In genomic region chr4:13077374-13078100, GRCm38 (mm10) we compare ENCODE assay signal across 13 mouse cellular contexts.
"Had no signal": no experiment of that assay in that cellular context is flagged by ENCODE, and none has a peak within 500 bp of the region (broad histone marks: within the 10 kb centered on the region; RNA-seq: fewer than 3 reads in every experiment).

No protein-coding gene starts in this region.

- H3K27me3 ChIP-seq: kidney, embryonic 15.5 days; limb, embryonic 13.5 days; midbrain, embryonic 13.5 days; neural tube, embryonic 15.5 days had no signal

- H3K36me3 ChIP-seq: kidney, embryonic 15.5 days; limb, embryonic 13.5 days; midbrain, embryonic 13.5 days; neural tube, embryonic 15.5 days had no signal

- H3K4me3 ChIP-seq: kidney, embryonic 15.5 days; limb, embryonic 13.5 days; midbrain, embryonic 13.5 days; neural tube, embryonic 15.5 days had no signal

- DNase-seq: kidney, postnatal 25 days; layer of hippocampus, postnatal 36 days; lung, adult 18-20 months; lung, postnatal 36 days; right cerebral cortex, postnatal 4 days; spleen, adult 18-20 months; thymus, adult 18-20 months; thymus, postnatal 14 days had no signal

- H3K4me2 ChIP-seq: kidney, embryonic 15.5 days; limb, embryonic 13.5 days; midbrain, embryonic 13.5 days; neural tube, embryonic 15.5 days had no signal

- ATAC-seq: midbrain, embryonic 13.5 days had no signal

- H3K9ac ChIP-seq: kidney, embryonic 15.5 days; limb, embryonic 13.5 days; liver, embryonic 14.5 days; midbrain, embryonic 13.5 days; neural tube, embryonic 15.5 days had no signal

- H3K4me1 ChIP-seq: kidney, embryonic 15.5 days; limb, embryonic 13.5 days; midbrain, embryonic 13.5 days; neural tube, embryonic 15.5 days had no signal

- H3K9me3 ChIP-seq: kidney, embryonic 15.5 days; limb, embryonic 13.5 days; midbrain, embryonic 13.5 days had no signal

- H3K27ac ChIP-seq: kidney, embryonic 15.5 days; limb, embryonic 13.5 days; liver, embryonic 14.5 days; midbrain, embryonic 13.5 days; neural tube, embryonic 15.5 days had no signal
